Mouse (Mus musculus) urinary bladder, adult 2 months (tissue): ENCODE results near the gene Gid8. TPM values are rescaled to one million over a fixed set of nuclear protein-coding genes. Genes with fewer than 3 reads are reported as not detected.

ENCODE experiments used
- DNase-seq: peaks from one replicate; pipeline ENCODE4 v3.0.0; 2022; ENCODE audit warnings: low spot score
- polyA plus RNA-seq: library from polyadenylated mRNA; depleted of rRNA; stranded (reverse); fragments of >200 nt; gene quantifications from 2 replicates; pipeline ENCODE4 v1.2.3, GENCODE M21; 2012; rRNA removed

The Gid8 gene
- polyA plus RNA-seq, 1 experiment = 64.6 TPM

GRCm38 (mm10) chr2:180746569-180747192 is 36.8 kb downstream of the Gid8 start:
- no peak for DNase-seq

GRCm38 (mm10) chr2:180748904-180749303 is 39.0 kb downstream of the Gid8 start:
- no peak for DNase-seq

GRCm38 (mm10) chr2:180754976-180755688 is 45.2 kb downstream of the Gid8 start:
- no peak for DNase-seq

GRCm38 (mm10) chr2:180755896-180756295 is 46.0 kb downstream of the Gid8 start:
- no peak for DNase-seq

- DNase-seq = no peak
These were observed 46.9 kb downstream of the Gid8 start for GRCm38 (mm10) chr2:180756786-180757185.

- no peak for DNase-seq
These were observed 48.8 kb downstream of the Gid8 start for GRCm38 (mm10) chr2:180758513-180759263.

- no peak for DNase-seq
These were observed 55.1 kb downstream of the Gid8 start for GRCm38 (mm10) chr2:180764986-180765385.

GRCm38 (mm10) chr2:180765713-180766112 is 55.8 kb downstream of the Gid8 start:
- no peak for DNase-seq

Other genes with a start within 250 kb of the Gid8 start
- gene Ntsr1, start 210.1 kb upstream of the Gid8 start, polyA plus RNA-seq = 0.07 and 0.12 TPM in 2 replicates
- gene Mrgbp, start 128.8 kb upstream of the Gid8 start, polyA plus RNA-seq = 21.8 and 27.0 TPM in 2 replicates
- 28.2 and 31.9 TPM in 2 replicates for gene Ogfr, start 120.9 kb upstream of the Gid8 start, polyA plus RNA-seq
- 1.5 and 1.7 TPM in 2 replicates for gene Col9a3, start 112.3 kb upstream of the Gid8 start, polyA plus RNA-seq
- 0.37 and 0.62 TPM in 2 replicates for gene Tcfl5, start 67.4 kb upstream of the Gid8 start, polyA plus RNA-seq
- 24.7 and 25.8 TPM in 2 replicates for gene Dido1, start 118 bp upstream of the Gid8 start, polyA plus RNA-seq
- 4.6 and 5.3 TPM in 2 replicates for gene Slc17a9, start 15.1 kb downstream of the Gid8 start, polyA plus RNA-seq
- gene Bhlhe23, start 66.8 kb downstream of the Gid8 start, polyA plus RNA-seq = not detected in 2 replicates
- 40.2 and 41.6 TPM in 2 replicates for gene Ythdf1, start 210.8 kb downstream of the Gid8 start, polyA plus RNA-seq
- gene Birc7, start 218.9 kb downstream of the Gid8 start, polyA plus RNA-seq = not detected in 2 replicates
- 50.7 and 72.3 TPM in 2 replicates for gene Nkain4, start 244.6 kb downstream of the Gid8 start, polyA plus RNA-seq